Mouse (Mus musculus): ENCODE measurements at regions not wholly inside any gene's neighbourhood (a gene's known extent, or its start where the extent isn't known, plus 50 kb on each side); places are given as distances from the start of the nearest gene placed in this dataset.
"Not testable (repeated sequence)": the region's sequence is repeated elsewhere in the genome, so short reads cannot be mapped to it uniquely, and the experiment has no call there.

- no peak for DNase-seq (ENCODE audit: extremely low read depth, insufficient read length, low spot score)
Measured at GRCm38 (mm10) chr15:96031085-96031780, 240.6 kb downstream of the Ano6 start.

DNA sequence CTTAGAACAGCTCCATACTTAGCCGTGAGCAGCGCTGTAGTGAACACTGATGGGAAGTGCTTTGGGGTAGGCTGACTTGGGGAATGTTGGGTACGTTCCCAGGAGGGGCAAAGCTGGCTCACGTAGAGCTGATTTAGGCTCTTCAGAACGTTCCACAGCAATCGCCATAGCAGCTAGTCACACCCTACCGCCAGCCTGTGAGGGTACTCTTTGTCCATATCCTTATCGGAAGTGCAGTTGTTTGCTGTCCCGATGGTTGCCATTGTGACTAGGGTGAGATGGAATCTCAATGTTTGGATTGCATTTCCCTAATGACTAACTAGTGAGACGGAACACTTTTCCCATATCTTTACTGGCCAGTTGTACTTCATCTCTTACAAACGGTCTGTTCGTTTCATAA, 244.6 kb downstream of the Ano6 start:
- no peak for DNase-seq (ENCODE audit: extremely low read depth, insufficient read length, low spot score)

DNA sequence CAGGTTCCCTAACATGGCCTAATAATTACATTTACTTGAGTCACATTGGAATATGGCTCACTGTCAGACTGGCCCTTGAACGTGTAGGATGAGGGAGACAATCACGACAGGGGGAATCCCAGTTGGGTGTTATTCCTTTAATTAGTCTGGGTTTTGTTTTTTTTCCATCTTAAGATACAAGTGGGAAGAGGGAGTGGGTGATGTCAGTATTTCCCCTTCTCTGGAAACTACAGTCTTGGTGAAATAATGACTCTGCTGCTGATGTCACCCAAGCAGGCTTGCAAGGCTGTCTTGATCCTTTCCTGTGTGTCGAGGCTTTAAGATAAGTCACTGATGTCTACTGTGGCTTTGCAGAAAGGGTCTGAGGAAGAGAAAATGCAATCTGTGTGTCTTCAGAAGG, 241.8 kb upstream of the Arid2 start:
- no peak for DNase-seq (ENCODE audit: extremely low read depth, insufficient read length, low spot score)

DNA sequence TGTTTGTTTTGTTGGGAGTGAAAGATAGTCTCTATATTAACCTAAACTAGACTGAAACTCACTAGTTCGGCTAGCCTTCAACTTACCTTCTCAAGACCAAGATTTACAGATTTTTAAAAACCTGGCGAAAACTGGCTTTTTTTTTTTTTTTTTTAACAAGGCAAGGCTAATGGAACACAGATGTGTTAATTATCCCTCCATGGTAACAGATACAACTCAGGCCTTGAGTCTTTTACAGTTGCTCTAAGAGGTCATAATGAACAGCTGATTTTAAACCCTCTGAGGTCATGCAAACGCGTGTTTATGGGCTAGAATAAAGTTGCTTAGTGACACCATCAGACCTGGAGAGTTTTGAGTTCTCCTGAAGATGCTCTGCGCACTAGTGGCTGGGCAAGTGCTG, 240.7 kb upstream of the Arid2 start:
- no peak for DNase-seq (ENCODE audit: extremely low read depth, insufficient read length, low spot score)

DNA sequence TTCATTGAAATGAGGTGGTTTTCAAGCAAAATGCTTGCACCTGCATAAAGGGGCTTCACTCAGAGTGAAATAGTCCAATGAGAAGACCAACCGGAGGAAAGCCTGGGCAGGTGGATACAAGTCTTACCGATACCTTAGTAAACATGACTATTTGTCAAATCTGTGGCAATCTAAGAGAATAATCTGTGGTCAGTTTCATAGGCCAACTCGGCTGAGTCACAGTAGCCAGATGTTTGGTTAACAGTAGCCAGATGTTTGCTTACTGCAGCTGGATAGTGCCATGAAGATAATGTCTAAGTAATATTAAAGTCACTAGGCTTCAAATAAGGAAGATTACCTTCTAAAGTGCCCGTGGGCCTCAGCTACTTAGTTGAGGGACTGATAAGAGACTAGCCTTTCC, 236.9 kb upstream of the Arid2 start:
- DNase-seq (ENCODE audit: extremely low read depth, insufficient read length, low spot score), result no peak

- no peak for DNase-seq (ENCODE audit: extremely low read depth, insufficient read length, low spot score)
Measured at GRCm38 (mm10) chr15:96052586-96052985, 234.7 kb upstream of the Arid2 start.

GRCm38 (mm10) chr15:96055361-96055760, 232.0 kb upstream of the Arid2 start:
- no peak for DNase-seq (ENCODE audit: extremely low read depth, insufficient read length, low spot score)

DNA sequence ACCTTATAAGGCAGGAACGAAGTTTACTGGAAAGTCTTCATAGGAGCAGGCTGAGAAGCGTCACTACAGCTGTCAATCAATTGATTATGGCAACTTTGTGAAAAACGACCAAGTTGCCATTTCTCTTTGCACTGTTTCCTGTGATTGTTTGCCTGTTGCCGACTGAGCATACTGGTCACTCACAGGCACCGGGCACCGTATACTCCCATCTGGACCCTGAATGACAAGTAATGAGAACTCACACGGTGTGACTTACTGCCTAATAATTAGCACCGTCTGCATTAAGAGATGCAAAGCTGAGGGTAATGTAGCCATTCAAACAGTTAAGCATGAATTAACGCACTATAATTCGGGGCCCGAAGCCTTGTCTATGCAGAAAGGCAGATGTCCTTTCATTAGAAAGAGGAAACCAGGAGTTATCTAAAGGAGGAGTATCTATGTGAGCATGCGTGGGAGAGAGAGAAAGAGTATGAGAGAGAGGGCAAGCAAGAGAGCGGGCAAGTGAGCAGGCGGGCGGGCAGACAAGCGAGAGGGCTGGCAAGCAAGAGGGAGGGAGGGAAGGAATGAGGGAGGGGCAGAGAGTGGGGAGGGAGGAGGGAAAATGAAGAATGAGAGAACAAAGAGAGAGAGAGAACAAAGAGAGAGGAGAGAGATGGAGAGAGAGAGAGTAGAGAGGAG, 231.4 kb upstream of the Arid2 start:
- DNase-seq (ENCODE audit: extremely low read depth, insufficient read length, low spot score), result no peak

DNA sequence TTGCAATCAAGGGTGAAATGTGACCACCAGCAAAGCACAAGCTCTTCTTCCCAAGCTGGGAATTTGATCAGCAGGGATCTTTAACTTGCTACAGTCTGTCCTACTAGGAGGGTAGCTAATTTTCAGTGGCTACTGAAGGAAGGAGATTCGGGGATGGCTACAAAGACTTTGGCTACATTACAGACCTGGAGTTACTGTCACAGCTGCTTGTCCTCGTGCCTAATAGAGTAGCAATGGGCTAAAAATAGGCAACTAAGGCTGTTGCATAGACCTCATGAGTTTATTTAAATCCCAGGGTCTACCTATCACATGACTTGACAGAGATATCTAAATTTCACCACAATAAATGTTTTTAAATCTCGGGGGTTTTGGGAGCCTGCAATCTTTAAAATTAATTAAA, 227.7 kb upstream of the Arid2 start:
- no peak for DNase-seq (ENCODE audit: extremely low read depth, insufficient read length, low spot score)

- no peak for DNase-seq (ENCODE audit: extremely low read depth, insufficient read length, low spot score)
Measured at GRCm38 (mm10) chr15:96064499-96065217, 222.7 kb upstream of the Arid2 start.

- DNase-seq (ENCODE audit: extremely low read depth, insufficient read length, low spot score), result no peak
Measured at GRCm38 (mm10) chr15:96075615-96076014, 211.7 kb upstream of the Arid2 start.

DNA sequence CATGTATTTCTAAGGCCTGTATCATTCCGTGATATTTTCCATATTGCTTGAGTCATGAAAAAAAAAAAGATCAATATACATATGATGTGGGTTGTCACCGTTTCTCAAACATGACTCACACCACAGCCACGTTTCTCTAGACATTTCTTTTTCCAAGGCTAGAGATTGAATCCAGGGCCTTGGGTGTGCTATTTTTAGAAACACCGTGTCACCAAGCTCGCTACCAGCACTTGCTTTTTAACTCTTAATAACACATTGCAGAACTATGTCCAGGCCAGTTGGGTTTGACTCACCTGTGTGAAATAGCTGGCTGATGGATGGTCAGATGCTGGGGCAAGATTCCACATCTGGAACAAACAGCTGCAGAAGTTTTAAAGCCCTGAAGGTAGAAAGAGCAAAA, 209.6 kb upstream of the Arid2 start:
- no peak for DNase-seq (ENCODE audit: extremely low read depth, insufficient read length, low spot score)

- DNase-seq (ENCODE audit: extremely low read depth, insufficient read length, low spot score), result no peak
Measured at GRCm38 (mm10) chr15:96078580-96078979, 208.7 kb upstream of the Arid2 start.

DNA sequence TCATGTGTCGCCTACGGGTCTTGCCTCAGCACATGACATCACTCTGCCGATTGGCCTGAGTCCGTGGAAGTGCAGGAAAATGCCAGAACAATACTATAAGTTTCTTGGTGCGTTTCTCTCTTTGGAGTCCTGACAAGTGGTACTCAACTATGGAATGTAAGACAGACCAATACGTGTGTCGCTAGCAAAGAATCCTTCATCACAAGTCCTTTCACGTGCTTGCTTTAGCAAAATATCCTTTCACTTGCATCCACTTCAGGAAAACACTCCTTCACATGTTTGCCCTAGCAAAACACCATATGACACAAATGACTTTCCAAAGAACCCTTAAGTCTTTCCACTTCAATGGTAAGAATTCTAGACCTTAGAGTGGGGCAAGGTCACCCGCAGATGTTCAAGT, 197.6 kb upstream of the Arid2 start:
- no peak for DNase-seq (ENCODE audit: extremely low read depth, insufficient read length, low spot score)

GRCm38 (mm10) chr15:96096438-96096837, 190.9 kb upstream of the Arid2 start:
- DNase-seq (ENCODE audit: extremely low read depth, insufficient read length, low spot score), result no peak

GRCm38 (mm10) chr15:96098821-96099220, 188.5 kb upstream of the Arid2 start:
- no peak for DNase-seq (ENCODE audit: extremely low read depth, insufficient read length, low spot score)

- DNase-seq (ENCODE audit: extremely low read depth, insufficient read length, low spot score), result not testable (repeated sequence)
Measured at GRCm38 (mm10) chr15:96099844-96100640, 187.3 kb upstream of the Arid2 start.

DNA sequence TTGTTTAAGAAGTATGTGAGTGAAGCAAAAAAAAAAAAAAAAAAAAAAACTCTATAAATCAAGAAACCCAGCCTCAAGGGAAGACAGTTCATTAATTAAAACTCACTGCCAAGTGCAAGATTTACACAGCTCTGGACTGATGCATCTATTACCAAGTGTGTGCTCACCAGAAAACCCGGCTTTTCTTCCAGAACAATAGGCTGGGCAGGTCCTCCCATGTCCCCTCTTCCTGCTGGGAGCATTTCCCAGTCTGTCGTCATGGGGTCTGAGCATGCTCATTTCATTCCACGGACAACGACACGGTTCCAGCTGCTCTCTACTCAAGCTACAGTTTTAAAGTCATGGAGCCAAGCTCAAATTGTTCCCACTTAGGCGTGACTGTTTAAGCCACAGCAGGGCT, 183.6 kb upstream of the Arid2 start:
- no peak for DNase-seq (ENCODE audit: extremely low read depth, insufficient read length, low spot score)

DNA sequence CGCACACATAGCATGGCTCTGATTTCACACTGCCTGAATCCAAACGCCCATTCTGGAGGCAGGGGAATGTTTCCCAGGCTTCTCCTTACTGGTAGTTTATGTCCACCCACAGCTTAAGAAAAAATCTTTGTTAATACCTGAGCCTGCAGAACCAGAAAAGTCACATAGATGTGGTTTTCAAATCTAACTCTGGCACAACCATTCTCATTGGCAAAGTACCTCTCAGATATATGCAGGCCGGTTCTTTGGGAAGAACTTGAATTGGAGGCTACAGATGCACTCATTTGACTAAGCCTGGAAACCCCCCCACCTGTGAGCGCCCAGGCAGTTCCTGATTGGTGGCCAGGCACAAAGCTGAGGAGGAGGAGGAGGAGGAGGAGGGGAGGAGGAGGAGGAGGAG, 179.8 kb upstream of the Arid2 start:
- DNase-seq (ENCODE audit: extremely low read depth, insufficient read length, low spot score), result no peak

DNA sequence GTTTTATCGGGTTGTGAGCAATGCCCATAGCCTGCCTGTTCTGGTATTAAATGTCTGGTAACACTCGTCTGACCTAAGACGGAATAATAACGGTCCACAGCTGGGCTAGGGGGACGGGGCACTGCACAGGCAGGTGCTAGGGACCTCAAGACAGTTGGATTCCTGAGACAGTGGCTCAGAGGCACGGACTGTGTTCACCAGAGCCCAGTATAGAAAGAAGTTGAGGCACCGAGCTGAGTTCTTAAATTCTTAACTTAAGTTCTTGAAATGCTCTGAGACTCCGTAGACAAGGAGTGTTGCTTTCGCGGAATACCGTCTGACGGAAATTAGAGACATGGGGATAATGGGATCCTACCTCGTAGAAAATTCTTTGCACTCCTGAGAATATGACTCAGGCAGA, 174.2 kb upstream of the Arid2 start:
- no peak for DNase-seq (ENCODE audit: extremely low read depth, insufficient read length, low spot score)

GRCm38 (mm10) chr15:96114616-96115015, 172.7 kb upstream of the Arid2 start:
- DNase-seq (ENCODE audit: extremely low read depth, insufficient read length, low spot score), result no peak

Measured in 3134 (cell line).